16 mouse cellular contexts compared by ENCODE assay signal in the genomic region with DNA sequence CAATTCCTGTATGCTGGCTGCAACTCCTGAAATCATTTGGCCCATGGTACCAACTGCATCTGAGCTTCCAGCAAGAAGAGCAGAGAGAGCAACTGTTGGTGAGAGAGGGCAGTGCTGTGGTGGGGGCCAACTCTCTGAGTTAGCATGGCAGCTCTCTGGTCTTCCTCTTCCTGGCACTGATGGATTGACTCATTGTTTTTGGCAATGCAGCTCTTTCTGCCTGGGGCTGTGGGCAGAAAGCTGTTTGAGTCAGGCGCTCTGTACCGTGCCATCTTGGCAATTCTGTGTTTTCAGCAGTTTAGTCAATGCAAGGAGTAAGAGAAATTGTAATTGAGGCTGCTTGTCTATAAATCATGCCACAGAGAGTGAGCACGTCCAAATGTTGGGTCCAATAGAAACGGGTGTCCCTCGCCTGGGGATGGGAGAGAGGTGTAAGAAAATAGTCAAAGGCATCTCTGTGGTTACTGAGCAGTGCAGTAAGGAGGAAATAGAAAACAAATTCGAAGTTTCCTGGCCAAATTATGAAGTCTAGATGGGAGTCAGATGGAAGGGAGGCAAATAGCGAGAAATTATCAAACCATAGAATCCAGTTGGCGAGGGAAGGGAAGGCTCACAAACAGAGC.
DNase-seq lines count a peak whose midpoint lies in the region; ATAC-seq and TF ChIP-seq lines count a peak whose summit lies in the region.
"Had no signal": no experiment of that assay in that cellular context is flagged by ENCODE, and none has a peak within 500 bp of the region (broad histone marks: within the 10 kb centered on the region; RNA-seq: fewer than 3 reads in every experiment).

No protein-coding gene starts in this region.

- WGBS in hindbrain, embryonic 15.5 days: 66% methylated on average over 8 of the region's 8 CpGs
- 81% methylated on average over 8 of the region's 8 CpGs for WGBS in hindbrain, embryonic 10.5 days

- no peak overlapping the region for H3K4me3 ChIP-seq in hindbrain, embryonic 15.5 days
- H3K4me3 ChIP-seq in hindbrain, embryonic 10.5 days: no peak overlapping the region
- H3K4me3 ChIP-seq: embryonic facial prominence, embryonic 13.5 days; heart, embryonic 13.5 days; limb, embryonic 15.5 days; midbrain, embryonic 12.5 days; neural tube, embryonic 12.5 days had no signal

- H3K27me3 ChIP-seq in hindbrain, embryonic 15.5 days: no peaks in the 10 kb centered on the region
- no peaks in the 10 kb centered on the region for H3K27me3 ChIP-seq in hindbrain, embryonic 10.5 days (ENCODE audit: insufficient read depth, poor library complexity, severe bottlenecking)
- no peaks in the 10 kb centered on the region for H3K27me3 ChIP-seq in Patski
- H3K27me3 ChIP-seq: embryonic facial prominence, embryonic 13.5 days; heart, embryonic 13.5 days; limb, embryonic 15.5 days; midbrain, embryonic 12.5 days; neural tube, embryonic 12.5 days had no signal

- no peaks in the 10 kb centered on the region for H3K9me3 ChIP-seq in hindbrain, embryonic 15.5 days
- no peaks in the 10 kb centered on the region for H3K9me3 ChIP-seq in hindbrain, embryonic 10.5 days
- H3K9me3 ChIP-seq: embryonic facial prominence, embryonic 13.5 days; heart, embryonic 13.5 days; limb, embryonic 15.5 days; midbrain, embryonic 12.5 days; neural tube, embryonic 12.5 days had no signal

- no peak overlapping the region for H3K4me2 ChIP-seq in hindbrain, embryonic 15.5 days
- H3K4me2 ChIP-seq: embryonic facial prominence, embryonic 13.5 days; heart, embryonic 13.5 days; limb, embryonic 15.5 days; lung, embryonic 14.5 days; midbrain, embryonic 12.5 days; neural tube, embryonic 12.5 days had no signal

- no peaks in the 10 kb centered on the region for H3K36me3 ChIP-seq in hindbrain, embryonic 15.5 days
- H3K36me3 ChIP-seq in hindbrain, embryonic 10.5 days: no peaks in the 10 kb centered on the region
- H3K36me3 ChIP-seq: embryonic facial prominence, embryonic 13.5 days; heart, embryonic 13.5 days; limb, embryonic 15.5 days; midbrain, embryonic 12.5 days; neural tube, embryonic 12.5 days had no signal

- H3K9ac ChIP-seq in hindbrain, embryonic 15.5 days: no peak overlapping the region
- H3K9ac ChIP-seq: embryonic facial prominence, embryonic 13.5 days; heart, embryonic 13.5 days; limb, embryonic 15.5 days; lung, embryonic 14.5 days; midbrain, embryonic 12.5 days; neural tube, embryonic 12.5 days had no signal

- ATAC-seq in hindbrain, embryonic 15.5 days (ENCODE audit: low FRiP score, low read depth): 0 out of 2 replicates have a peak, but pooled peaks have one; percentile 66
- ATAC-seq in Patski: peak; percentile 97
- no peak for ATAC-seq in granulocyte monocyte progenitor cell, adult 5-6 weeks (replicated peaks; ENCODE audit: poor library complexity, severe bottlenecking)

- H3K27ac ChIP-seq in hindbrain, embryonic 15.5 days (replicated peaks): no peak overlapping the region
- H3K27ac ChIP-seq in hindbrain, embryonic 10.5 days: no peak overlapping the region
- H3K27ac ChIP-seq: embryonic facial prominence, embryonic 13.5 days; heart, embryonic 13.5 days; limb, embryonic 15.5 days; midbrain, embryonic 12.5 days; neural tube, embryonic 12.5 days had no signal

- POLR2A ChIA-PET in Patski (lab: Charles Lee): interaction anchor here (0.5 to 0.6 kb wide), 2 partner anchors 28 to 737 kb away, joined by 3 read pairs; no protein-coding TSS in a partner anchor

- no peak for DNase-seq in hindbrain, embryonic 10.5 days (ENCODE audit: low spot score)
- DNase-seq in 3134 (ENCODE audit: extremely low read depth, insufficient read length, low spot score) (peak; percentile 56), Patski (ENCODE audit: low read depth, low spot score) (peak; percentile 91)
- peak; percentile 43 for DNase-seq in layer of hippocampus, adult 9-10 months (ENCODE audit: low spot score)
- DNase-seq in T-cell, adult 2 months (ENCODE audit: low spot score): no peak
- no peak for DNase-seq in c-Kit-positive CD71-positive TER-119-positive erythroid progenitor cells, embryonic 14.5 days (ENCODE audit: low spot score)
- DNase-seq: cerebellum, postnatal 25 days; kidney, postnatal 25 days; lung, embryonic 14.5 days had no signal

- H3K4me1 ChIP-seq in hindbrain, embryonic 15.5 days (replicated peaks): no peaks in the 10 kb centered on the region
- no peaks in the 10 kb centered on the region for H3K4me1 ChIP-seq in hindbrain, embryonic 10.5 days (replicated peaks)
- H3K4me1 ChIP-seq: embryonic facial prominence, embryonic 13.5 days; heart, embryonic 13.5 days; limb, embryonic 15.5 days; midbrain, embryonic 12.5 days; neural tube, embryonic 12.5 days had no signal

- TF ChIP-seq CTCF in Patski (IDR thresholded peaks at IDR 0.05): no peak

- in situ Hi-C loops in Patski (cut with MboI; ENCODE audit: low pct_unique_long_range_greater_than_20kb): no loop called here

- CTCF ChIA-PET in Patski (lab: Charles Lee): interaction anchor here (1.0 to 1.5 kb wide), 2 partner anchors 11 to 14 kb away, joined by 3 to 4 read pairs; no protein-coding TSS in a partner anchor

Comparison
In these comparisons a context has a peak if more than half of its experiments do, and no peak if none do; other contexts are left out.
1. DNase-seq: peak in 3134 (single experiment), Patski (single experiment) and layer of hippocampus, adult 9-10 months (single experiment); none in hindbrain, embryonic 10.5 days (single experiment), T-cell, adult 2 months (single experiment) and c-Kit-positive CD71-positive TER-119-positive erythroid progenitor cells, embryonic 14.5 days (single experiment).